Mouse (Mus musculus) embryonic fibroblast, embryonic 13.5 days (primary cell): ENCODE measurements around the gene Ccdc110. TPM values are rescaled to one million over a fixed set of nuclear protein-coding genes. Genes with fewer than 3 reads are reported as not detected.

Experiments
- H3K27ac ChIP-seq: 2 replicates; pipeline ENCODE4 v1.5.1; 2012; ENCODE audit warnings: low read length, control low read depth, inconsistent platforms; ENCODE audit not compliant: insufficient read depth
- H3K4me1 ChIP-seq: 2 replicates; pipeline ENCODE4 v1.6.1; 2011; ENCODE audit warnings: low read length; ENCODE audit not compliant: control insufficient read depth, insufficient read depth
- H3K4me3 ChIP-seq: 2 replicates; pipeline ENCODE4 v1.5.1; 2011; ENCODE audit warnings: mild to moderate bottlenecking, control low read depth, low read length; ENCODE audit not compliant: insufficient read depth
- CTCF ChIP-seq: IDR thresholded peaks from 2 replicates; pipeline ENCODE4 v1.5.1; 2011; ENCODE audit warnings: mild to moderate bottlenecking, control low read depth, low read length, moderate library complexity, borderline replicate concordance; ENCODE audit not compliant: insufficient read depth
- POLR2A ChIP-seq: IDR thresholded peaks from 2 replicates; pipeline ENCODE4 v1.6.1; 2011; ENCODE audit warnings: low read depth, mild to moderate bottlenecking, control low read depth, low read length, moderate library complexity
- polyA plus RNA-seq: library from polyadenylated mRNA; stranded (reverse); fragments of >200 nt; gene quantifications from 2 replicates; pipeline ENCODE4 v1.2.4, GENCODE M21; 2011; ENCODE audit warnings: low read depth; ENCODE audit not compliant: missing spikeins, insufficient read length

Ccdc110 gene
- polyA plus RNA-seq, 1 experiment, result not detected

DNA sequence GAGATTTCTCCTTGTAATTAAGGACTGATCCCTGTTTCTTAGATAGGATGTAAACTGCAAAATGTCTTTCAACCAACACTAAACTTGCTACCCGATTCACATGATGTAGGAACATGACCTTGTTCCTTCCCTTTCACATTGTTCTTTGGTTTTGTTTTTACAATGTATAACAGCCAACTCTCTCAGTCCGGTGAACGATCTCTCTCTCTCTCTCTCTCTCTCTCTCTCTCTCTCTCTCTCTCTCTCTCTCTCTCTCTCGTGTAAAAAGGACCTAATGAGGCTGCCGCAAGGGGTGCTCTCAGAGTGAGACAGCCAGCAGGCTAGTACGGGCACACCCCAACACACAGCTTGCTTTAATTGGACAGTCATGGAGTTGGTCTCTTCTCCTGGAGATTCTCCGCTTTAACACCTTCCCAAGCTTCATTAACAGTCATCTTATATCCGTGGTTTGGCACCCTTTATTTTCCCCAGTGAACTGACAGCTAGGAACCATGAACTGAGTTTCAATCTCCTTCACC is 39.6 kb downstream of the Ccdc110 start:
- H3K27ac ChIP-seq, result no peak overlapping the region
- H3K4me3 ChIP-seq, result no peak overlapping the region
- TF ChIP-seq POLR2A (no peak), CTCF (no peak)
- H3K4me1 ChIP-seq, result peaks cover 6% of the 10 kb centered on the region; the same call in 1 of the 2 replicates

GRCm38 (mm10) chr8:45975126-45975836 is 40.9 kb downstream of the Ccdc110 start, which contains the start of the genes 1700029J07Rik and Ufsp2:
Gene 1700029J07Rik, minus strand, starts transcription at chr8:45975252.
Gene Ufsp2, plus strand, starts transcription at chr8:45975528.
- peak within 1 kb of the TSS; percentile 15 for H3K27ac ChIP-seq
- TF ChIP-seq CTCF (no peak), POLR2A (peak; percentile 79)
- peak within 1 kb of the TSS; percentile 77 for H3K4me3 ChIP-seq
- H3K4me1 ChIP-seq, result peaks cover 6% of the 10 kb centered on the region; the same call in 1 of the 2 replicates

GRCm38 (mm10) chr8:45975837-45976468 is 41.5 kb downstream of the Ccdc110 start:
- Histone ChIP-seq H3K27ac (no peak overlapping the region), H3K4me3 (peak overlapping the region; percentile 77), H3K4me1 (peaks cover 6% of the 10 kb centered on the region; the same call in 1 of the 2 replicates)
- TF ChIP-seq POLR2A, result no peak

GRCm38 (mm10) chr8:45986665-45987064 is 52.2 kb downstream of the Ccdc110 start:
- TF ChIP-seq POLR2A (no peak), CTCF (no peak)
- peaks cover 7% of the 10 kb centered on the region for H3K4me1 ChIP-seq
- H3K4me3 ChIP-seq, result no peak overlapping the region
- H3K27ac ChIP-seq, result no peak overlapping the region

- Histone ChIP-seq H3K4me3 (no peak overlapping the region), H3K4me1 (peaks cover 7% of the 10 kb centered on the region), H3K27ac (no peak overlapping the region)
- TF ChIP-seq POLR2A, result no peak
- TF ChIP-seq CTCF, result no peak
These were observed 53.8 kb downstream of the Ccdc110 start for GRCm38 (mm10) chr8:45988189-45988588.

DNA sequence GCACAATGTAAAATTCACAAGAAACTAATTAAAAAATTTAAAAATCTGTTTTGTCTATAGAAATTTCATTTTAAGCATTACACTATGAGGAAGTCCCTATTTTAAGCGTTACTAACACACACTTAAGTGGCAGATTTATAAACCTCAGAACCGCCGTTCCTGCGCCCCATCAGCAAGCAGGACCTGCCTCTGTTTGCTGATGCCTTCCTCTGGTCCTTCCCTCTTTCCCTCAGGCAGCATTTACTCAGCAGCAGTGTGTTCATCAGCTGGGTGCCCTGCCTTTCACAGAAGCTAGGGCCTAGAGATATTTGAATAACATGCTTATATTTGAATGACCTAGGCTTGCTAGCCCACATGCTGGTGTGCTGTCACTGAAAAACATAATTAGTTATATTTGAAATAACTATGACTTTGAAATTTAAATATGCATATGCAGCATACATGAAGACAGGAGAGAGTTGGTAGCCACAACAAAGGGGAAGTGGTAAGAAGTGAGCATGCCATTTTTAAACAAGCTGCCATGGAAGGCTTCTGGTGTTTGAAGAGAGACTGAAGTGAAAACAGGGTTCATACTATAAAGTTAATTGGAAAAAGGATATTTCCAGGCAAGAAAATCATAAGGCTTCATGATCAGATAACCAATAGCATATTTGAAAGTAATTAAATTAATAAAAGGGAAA is 56.4 kb downstream of the Ccdc110 start:
- TF ChIP-seq POLR2A, result no peak
- no peak for TF ChIP-seq CTCF
- peaks cover 7% of the 10 kb centered on the region for H3K4me1 ChIP-seq
- no peak overlapping the region for H3K27ac ChIP-seq
- no peak overlapping the region for H3K4me3 ChIP-seq

Other genes with a start within 250 kb of the Ccdc110 start
- 0.30 and 0.76 TPM in 2 replicates for gene Pdlim3, start 49.2 kb upstream of the Ccdc110 start, polyA plus RNA-seq
- 1.3 and 2.6 TPM in 2 replicates for gene 1700029J07Rik, start 40.6 kb downstream of the Ccdc110 start, polyA plus RNA-seq
- 75.3 and 87.8 TPM in 2 replicates for gene Ufsp2, start 40.9 kb downstream of the Ccdc110 start, polyA plus RNA-seq
- 0.23 and 0.38 TPM in 2 replicates for gene Lrp2bp, start 64.7 kb downstream of the Ccdc110 start, polyA plus RNA-seq
- 3.3 and 4.2 TPM in 2 replicates for gene Ankrd37, start 71.1 kb downstream of the Ccdc110 start, polyA plus RNA-seq
- gene Cfap97, start 217.2 kb downstream of the Ccdc110 start, polyA plus RNA-seq, result 17.3 and 19.7 TPM in 2 replicates
- gene Snx25, start 217.5 kb downstream of the Ccdc110 start, polyA plus RNA-seq, result 20.2 and 23.5 TPM in 2 replicates